Mouse (Mus musculus) CH12.LX (cell line): Measurements from ENCODE around the gene Igsf8.

Experiments
- EP300 ChIP-seq: IDR thresholded peaks from 2 replicates; pipeline ENCODE4 v1.6.1; 2011; ENCODE audit warnings: low read length, improper control_type of control experiment
- MAX ChIP-seq: IDR thresholded peaks from 2 replicates; pipeline ENCODE4 v1.6.1; 2011; ENCODE audit warnings: low read length, improper control_type of control experiment

- no peak for TF ChIP-seq EP300
- TF ChIP-seq MAX = no peak
These were observed 79.4 kb downstream of the Igsf8 start, which contains the start of gene Kcnj10 for GRCm38 (mm10) chr1:172340729-172341321.
